ENCODE assay signal across 25 mouse cellular contexts in the genomic region with DNA sequence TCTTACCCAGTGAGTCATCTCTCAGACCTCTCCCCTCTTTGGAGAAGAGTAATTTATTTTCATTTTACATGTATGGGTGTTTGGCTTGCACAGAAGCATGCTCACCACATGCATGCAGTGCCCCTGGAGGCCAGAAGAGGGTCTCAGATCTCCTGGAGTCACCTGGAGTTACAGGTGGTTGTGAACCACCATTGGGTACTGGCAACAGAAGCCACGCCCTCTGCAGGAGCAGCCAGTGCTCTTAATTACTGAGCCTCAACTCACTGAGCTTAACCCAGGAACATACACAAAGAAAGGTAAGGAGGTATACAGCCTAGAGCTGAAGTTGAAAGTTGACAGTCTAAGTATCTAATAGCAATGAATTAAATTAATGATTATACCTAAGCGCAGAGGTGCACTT. TPM values are rescaled to one million over a fixed set of nuclear protein-coding genes. Genes with fewer than 3 reads are reported as not detected.
A peak's percentile ranks its signal among the peaks of the same experiment; 100 is the strongest.
DNase-seq lines count a peak whose midpoint lies in the region; ATAC-seq and TF ChIP-seq lines count a peak whose summit lies in the region.
"Had no signal": no experiment of that assay in that cellular context is flagged by ENCODE, and none has a peak within 500 bp of the region (broad histone marks: within the 10 kb centered on the region; RNA-seq: fewer than 3 reads in every experiment).

No protein-coding gene starts in this region.

- no peak overlapping the region for H3K9ac ChIP-seq in forebrain, postnatal 0 days
- no peak overlapping the region for H3K9ac ChIP-seq in forebrain, embryonic 15.5 days (replicated peaks)
- H3K9ac ChIP-seq in intestine, postnatal 0 days (ENCODE audit: low read depth, low read length) = no peak overlapping the region
- H3K9ac ChIP-seq in intestine, embryonic 16.5 days (ENCODE audit: low read depth, low read length) = no peak overlapping the region
- H3K9ac ChIP-seq: embryonic facial prominence, embryonic 15.5 days; heart, embryonic 13.5 days; hindbrain, embryonic 12.5 days; intestine, embryonic 15.5 days had no signal

- no peaks in the 10 kb centered on the region for H3K4me1 ChIP-seq in forebrain, postnatal 0 days (ENCODE audit: insufficient read depth)
- no peaks in the 10 kb centered on the region for H3K4me1 ChIP-seq in forebrain, embryonic 15.5 days
- no peaks in the 10 kb centered on the region for H3K4me1 ChIP-seq in intestine, postnatal 0 days (replicated peaks; ENCODE audit: control insufficient read depth, insufficient read depth, low read length)
- H3K4me1 ChIP-seq in intestine, embryonic 16.5 days (ENCODE audit: control insufficient read depth, insufficient read depth, low read length) = no peaks in the 10 kb centered on the region
- H3K4me1 ChIP-seq in E14TG2a.4 (replicated peaks; ENCODE audit: low read depth, low read length) = peaks cover 51% of the 10 kb centered on the region
- H3K4me1 ChIP-seq: embryonic facial prominence, embryonic 15.5 days; forebrain, embryonic 10.5 days; hindbrain, embryonic 12.5 days; intestine, embryonic 15.5 days had no signal

- no peak for ATAC-seq in forebrain, postnatal 0 days
- ATAC-seq in forebrain, embryonic 15.5 days (replicated peaks) = no peak
- no peak for ATAC-seq in intestine, postnatal 0 days
- no peak for ATAC-seq in intestine, embryonic 16.5 days
- ATAC-seq in megakaryocyte, adult 5-6 weeks (ENCODE audit: poor library complexity, severe bottlenecking) = no peak
- ATAC-seq: CD4-positive, CD25-positive, alpha-beta regulatory T cell, adult 4 months; forebrain, embryonic 14.5 days; intestine, embryonic 15.5 days had no signal

- no peaks in the 10 kb centered on the region for H3K9me3 ChIP-seq in forebrain, postnatal 0 days (ENCODE audit: low read length)
- no peaks in the 10 kb centered on the region for H3K9me3 ChIP-seq in forebrain, embryonic 15.5 days
- H3K9me3 ChIP-seq in intestine, postnatal 0 days (ENCODE audit: control insufficient read depth) = no peaks in the 10 kb centered on the region
- H3K9me3 ChIP-seq in intestine, embryonic 16.5 days (ENCODE audit: control insufficient read depth, low read length) = no peaks in the 10 kb centered on the region
- H3K9me3 ChIP-seq in E14TG2a.4 (ENCODE audit: low read length) = no peaks in the 10 kb centered on the region
- H3K9me3 ChIP-seq: embryonic facial prominence, embryonic 15.5 days; forebrain, embryonic 10.5 days; heart, embryonic 13.5 days; hindbrain, embryonic 12.5 days; intestine, embryonic 15.5 days had no signal

- DNase-seq in forebrain, postnatal 0 days = no peak
- peak; percentile 51 for DNase-seq in ZHBTc4 (ENCODE audit: low read depth, low spot score)
- DNase-seq in layer of hippocampus, adult 8-10 months (ENCODE audit: low spot score in 2 of 2) = no peak
- DNase-seq: adrenal gland, postnatal 10 days; B cell, adult 2 months; cerebellum, adult 18-20 months; cerebellum, postnatal 10 days; embryo, embryonic 11 days; gastrocnemius, postnatal 25 days; heart, postnatal 4 days had no signal

- peak; percentile 16 for TF ChIP-seq CTCF in forebrain, postnatal 0 days (IDR thresholded peaks at IDR 0.05; ENCODE audit: low read depth)
- TF ChIP-seq CTCF in intestine, postnatal 0 days (IDR thresholded peaks at IDR 0.05; ENCODE audit: low read depth) = peak; percentile 23; the same call in 1 of the 2 replicates
- TF ChIP-seq CTCF in E14TG2a.4 (conservative IDR thresholded peaks at IDR 0.05; ENCODE audit: low read length) = peak; percentile 32

- no peaks in the 10 kb centered on the region for H3K27me3 ChIP-seq in forebrain, postnatal 0 days (ENCODE audit: insufficient read depth, low read length)
- no peaks in the 10 kb centered on the region for H3K27me3 ChIP-seq in forebrain, embryonic 15.5 days
- H3K27me3 ChIP-seq in intestine, postnatal 0 days (replicated peaks; ENCODE audit: control insufficient read depth, insufficient read depth, low read length) = no peaks in the 10 kb centered on the region
- no peaks in the 10 kb centered on the region for H3K27me3 ChIP-seq in intestine, embryonic 16.5 days (replicated peaks; ENCODE audit: control insufficient read depth, insufficient read depth, low read length)
- H3K27me3 ChIP-seq in E14TG2a.4 (ENCODE audit: insufficient read depth, low read length) = no peaks in the 10 kb centered on the region
- H3K27me3 ChIP-seq: embryonic facial prominence, embryonic 15.5 days; heart, embryonic 13.5 days; hindbrain, embryonic 12.5 days; intestine, embryonic 15.5 days had no signal

- H3K4me2 ChIP-seq in forebrain, postnatal 0 days (ENCODE audit: low read depth) = no peak overlapping the region
- no peak overlapping the region for H3K4me2 ChIP-seq in forebrain, embryonic 15.5 days (replicated peaks)
- H3K4me2 ChIP-seq in intestine, postnatal 0 days (replicated peaks; ENCODE audit: low read depth) = no peak overlapping the region
- H3K4me2 ChIP-seq in intestine, embryonic 16.5 days (ENCODE audit: low read depth, low read length) = no peak overlapping the region
- H3K4me2 ChIP-seq: embryonic facial prominence, embryonic 15.5 days; heart, embryonic 13.5 days; hindbrain, embryonic 12.5 days; intestine, embryonic 15.5 days had no signal

- H3K36me3 ChIP-seq in forebrain, postnatal 0 days (ENCODE audit: insufficient read depth) = peaks cover 63% of the 10 kb centered on the region
- H3K36me3 ChIP-seq in forebrain, embryonic 15.5 days = peaks cover 58% of the 10 kb centered on the region
- peaks cover 64% of the 10 kb centered on the region for H3K36me3 ChIP-seq in intestine, postnatal 0 days (ENCODE audit: control insufficient read depth, insufficient read depth)
- peaks cover 7% of the 10 kb centered on the region; the same call in 1 of the 2 replicates for H3K36me3 ChIP-seq in intestine, embryonic 16.5 days (ENCODE audit: control insufficient read depth, insufficient read depth, low read length)
- peaks cover 82% of the 10 kb centered on the region for H3K36me3 ChIP-seq in E14TG2a.4 (ENCODE audit: insufficient read depth, low read length)

- WGBS in forebrain, postnatal 0 days = 98% methylated on average over 2 of the region's 2 CpGs
- WGBS in forebrain, embryonic 15.5 days = 96% methylated on average over 2 of the region's 2 CpGs
- WGBS in intestine, postnatal 0 days = 91% methylated on average over 2 of the region's 2 CpGs
- WGBS in intestine, embryonic 16.5 days = 89% methylated on average over 2 of the region's 2 CpGs

- no peak overlapping the region for H3K4me3 ChIP-seq in forebrain, postnatal 0 days (ENCODE audit: low read depth, low read length)
- no peak overlapping the region for H3K4me3 ChIP-seq in forebrain, embryonic 15.5 days
- no peak overlapping the region for H3K4me3 ChIP-seq in intestine, postnatal 0 days (ENCODE audit: low read depth, low read length)
- no peak overlapping the region for H3K4me3 ChIP-seq in intestine, embryonic 16.5 days (ENCODE audit: low read length)
- no peak overlapping the region for H3K4me3 ChIP-seq in E14TG2a.4 (replicated peaks; ENCODE audit: low read length)
- H3K4me3 ChIP-seq: embryonic facial prominence, embryonic 15.5 days; erythroblast, embryonic 14.5 days; forebrain, embryonic 10.5 days; heart, embryonic 13.5 days; hindbrain, embryonic 12.5 days; intestine, embryonic 15.5 days had no signal

- H3K27ac ChIP-seq in forebrain, postnatal 0 days (ENCODE audit: low read depth, low read length) = no peak overlapping the region
- no peak overlapping the region for H3K27ac ChIP-seq in forebrain, embryonic 15.5 days (replicated peaks)
- H3K27ac ChIP-seq in intestine, postnatal 0 days (ENCODE audit: low read depth, low read length) = no peak overlapping the region
- no peak overlapping the region for H3K27ac ChIP-seq in intestine, embryonic 16.5 days (ENCODE audit: low read length)
- H3K27ac ChIP-seq: embryonic facial prominence, embryonic 15.5 days; forebrain, embryonic 10.5 days; hindbrain, embryonic 12.5 days; intestine, embryonic 15.5 days had no signal

RNA-seq across cellular contexts. Expression of a gene that starts 17.0 kb away (rescaled TPM):
- total RNA-seq in forebrain, postnatal 0 days (2014; rRNA removed) = 1.1 and 1.8 TPM in 2 replicates
- polyA plus RNA-seq in forebrain, postnatal 0 days (2015; fragmentation: Nextera tagmentation; extraction: Ambion mirVana) = 1.0 and 1.2 TPM in 2 replicates
- 0.55 and 1.1 TPM in 2 replicates for polyA plus RNA-seq in forebrain, embryonic 15.5 days (2015; fragmentation: Nextera tagmentation; extraction: Ambion mirVana)
- polyA plus RNA-seq in intestine, postnatal 0 days (2015; fragmentation: Nextera tagmentation; extraction: Ambion mirVana) = not detected in 2 replicates
- polyA plus RNA-seq in intestine, embryonic 16.5 days (2015; fragmentation: Nextera tagmentation; extraction: Ambion mirVana) = not detected in 2 replicates
- total RNA-seq in layer of hippocampus, adult 8-10 months (2022) = 1 to 10 TPM in 2 of 4 experiments, under 1 TPM in 1, not detected in 1; 0.95 to 1.2 (median 1.1) TPM
- total RNA-seq in megakaryocyte, adult 5-6 weeks (2015) = not detected in 2 replicates
- total RNA-seq in megakaryocyte, adult 5-6 weeks (2017) = not detected in 2 replicates
- total RNA-seq: common myeloid progenitor, adult 5-6 weeks; gastrocnemius, postnatal 25 days; granulocyte monocyte progenitor cell, adult 5-6 weeks had no signal
- polyA plus RNA-seq: CD4-positive, CD25-positive, alpha-beta regulatory T cell, adult 4 months; erythroblast, embryonic 14.5 days; forebrain, embryonic 10.5 days; intestine, embryonic 15.5 days had no signal

RNA-seq across cellular contexts. Expression of a gene that starts 17.1 kb away (rescaled TPM):
- total RNA-seq in forebrain, postnatal 0 days (2014; rRNA removed) = 129 and 201 TPM in 2 replicates
- polyA plus RNA-seq in forebrain, postnatal 0 days (2015; fragmentation: Nextera tagmentation; extraction: Ambion mirVana) = 318 and 358 TPM in 2 replicates
- 95.6 and 102 TPM in 2 replicates for polyA plus RNA-seq in forebrain, embryonic 15.5 days (2015; fragmentation: Nextera tagmentation; extraction: Ambion mirVana)
- polyA plus RNA-seq in intestine, postnatal 0 days (2015; fragmentation: Nextera tagmentation; extraction: Ambion mirVana) = 5.0 and 7.1 TPM in 2 replicates
- 4.0 and 4.5 TPM in 2 replicates for polyA plus RNA-seq in intestine, embryonic 16.5 days (2015; fragmentation: Nextera tagmentation; extraction: Ambion mirVana)
- 100 to 1,000 TPM in 1 of 4 experiments, 10 to 100 TPM in 3; 87.7 to 102 (median 95.3) TPM for total RNA-seq in layer of hippocampus, adult 8-10 months (2022)
- total RNA-seq in megakaryocyte, adult 5-6 weeks (2015) = not detected in 2 replicates
- 0.28 and 0.33 TPM in 2 replicates for total RNA-seq in megakaryocyte, adult 5-6 weeks (2017)
- total RNA-seq: common myeloid progenitor, adult 5-6 weeks; granulocyte monocyte progenitor cell, adult 5-6 weeks had no signal
- polyA plus RNA-seq: CD4-positive, CD25-positive, alpha-beta regulatory T cell, adult 4 months; erythroblast, embryonic 14.5 days had no signal

RNA-seq across cellular contexts. Expression of a gene that starts 34.3 kb away (rescaled TPM):
- 41.3 and 42.7 TPM in 2 replicates for total RNA-seq in forebrain, postnatal 0 days (2014; rRNA removed)
- 97.8 and 112 TPM in 2 replicates for polyA plus RNA-seq in forebrain, postnatal 0 days (2015; fragmentation: Nextera tagmentation; extraction: Ambion mirVana)
- polyA plus RNA-seq in forebrain, embryonic 15.5 days (2015; fragmentation: Nextera tagmentation; extraction: Ambion mirVana) = 84.3 and 85.0 TPM in 2 replicates
- 46.4 and 49.2 TPM in 2 replicates for polyA plus RNA-seq in intestine, postnatal 0 days (2015; fragmentation: Nextera tagmentation; extraction: Ambion mirVana)
- 56.3 and 59.7 TPM in 2 replicates for polyA plus RNA-seq in intestine, embryonic 16.5 days (2015; fragmentation: Nextera tagmentation; extraction: Ambion mirVana)
- total RNA-seq in layer of hippocampus, adult 8-10 months (2022) = 10 to 100 TPM; 51.1 to 63.2 (median 59.1) TPM
- 13.9 and 15.0 TPM in 2 replicates for total RNA-seq in megakaryocyte, adult 5-6 weeks (2015)
- total RNA-seq in megakaryocyte, adult 5-6 weeks (2017) = 52.1 and 68.3 TPM in 2 replicates

RNA-seq across cellular contexts. Expression of a gene that starts 34.5 kb away (rescaled TPM):
- total RNA-seq in forebrain, postnatal 0 days (2014; rRNA removed) = 72.9 and 74.3 TPM in 2 replicates
- 97.9 and 99.3 TPM in 2 replicates for polyA plus RNA-seq in forebrain, postnatal 0 days (2015; fragmentation: Nextera tagmentation; extraction: Ambion mirVana)
- 135 and 148 TPM in 2 replicates for polyA plus RNA-seq in forebrain, embryonic 15.5 days (2015; fragmentation: Nextera tagmentation; extraction: Ambion mirVana)
- polyA plus RNA-seq in intestine, postnatal 0 days (2015; fragmentation: Nextera tagmentation; extraction: Ambion mirVana) = 44.3 and 46.1 TPM in 2 replicates
- polyA plus RNA-seq in intestine, embryonic 16.5 days (2015; fragmentation: Nextera tagmentation; extraction: Ambion mirVana) = 108 and 118 TPM in 2 replicates
- 10 to 100 TPM; 29.4 to 32.3 (median 30.6) TPM for total RNA-seq in layer of hippocampus, adult 8-10 months (2022)
- total RNA-seq in megakaryocyte, adult 5-6 weeks (2015) = 49.8 and 50.6 TPM in 2 replicates
- total RNA-seq in megakaryocyte, adult 5-6 weeks (2017) = 52.9 and 54.7 TPM in 2 replicates

RNA-seq across cellular contexts. Expression of a gene that starts 46.4 kb away (rescaled TPM):
- total RNA-seq in forebrain, postnatal 0 days (2014; rRNA removed) = 12.7 and 14.0 TPM in 2 replicates
- 22.5 and 24.2 TPM in 2 replicates for polyA plus RNA-seq in forebrain, postnatal 0 days (2015; fragmentation: Nextera tagmentation; extraction: Ambion mirVana)
- polyA plus RNA-seq in forebrain, embryonic 15.5 days (2015; fragmentation: Nextera tagmentation; extraction: Ambion mirVana) = 87.4 and 97.3 TPM in 2 replicates
- polyA plus RNA-seq in intestine, postnatal 0 days (2015; fragmentation: Nextera tagmentation; extraction: Ambion mirVana) = 21.5 and 26.1 TPM in 2 replicates
- 20.6 and 22.8 TPM in 2 replicates for polyA plus RNA-seq in intestine, embryonic 16.5 days (2015; fragmentation: Nextera tagmentation; extraction: Ambion mirVana)
- total RNA-seq in layer of hippocampus, adult 8-10 months (2022) = 10 to 100 TPM in 2 of 4 experiments, 1 to 10 TPM in 2; 8.1 to 12.4 (median 10.2) TPM
- 0.16 and 0.27 TPM in 2 replicates for total RNA-seq in megakaryocyte, adult 5-6 weeks (2015)
- not detected in 2 replicates for total RNA-seq in megakaryocyte, adult 5-6 weeks (2017)
- total RNA-seq: common myeloid progenitor, adult 5-6 weeks; granulocyte monocyte progenitor cell, adult 5-6 weeks had no signal
- polyA plus RNA-seq: erythroblast, embryonic 14.5 days had no signal

Comparison
In these comparisons a context has a peak if more than half of its experiments do, and no peak if none do; other contexts are left out.
1. RNA of a gene that starts 17.1 kb away (polyA plus RNA-seq): 318 to 358 TPM in forebrain, postnatal 0 days and 95.6 to 102 TPM in forebrain, embryonic 15.5 days; 5.0 to 7.1 TPM in intestine, postnatal 0 days and 4.0 to 4.5 TPM in intestine, embryonic 16.5 days; every median in the first group is over 10 times any median in the second.
2. Peak in every context shown above with its lines, with median percentiles within 50 percentile points of each other: CTCF ChIP-seq.